Mouse (Mus musculus) natural killer cell, adult 2 months (primary cell): Measurements from ENCODE around the gene Rgs14.

Experiments
- DNase-seq, 2 experiments: peaks; one replicate each; pipeline ENCODE4 v3.0.0; 2022; ENCODE audit warnings: low spot score in 2 of 2

Rgs14 gene

DNA sequence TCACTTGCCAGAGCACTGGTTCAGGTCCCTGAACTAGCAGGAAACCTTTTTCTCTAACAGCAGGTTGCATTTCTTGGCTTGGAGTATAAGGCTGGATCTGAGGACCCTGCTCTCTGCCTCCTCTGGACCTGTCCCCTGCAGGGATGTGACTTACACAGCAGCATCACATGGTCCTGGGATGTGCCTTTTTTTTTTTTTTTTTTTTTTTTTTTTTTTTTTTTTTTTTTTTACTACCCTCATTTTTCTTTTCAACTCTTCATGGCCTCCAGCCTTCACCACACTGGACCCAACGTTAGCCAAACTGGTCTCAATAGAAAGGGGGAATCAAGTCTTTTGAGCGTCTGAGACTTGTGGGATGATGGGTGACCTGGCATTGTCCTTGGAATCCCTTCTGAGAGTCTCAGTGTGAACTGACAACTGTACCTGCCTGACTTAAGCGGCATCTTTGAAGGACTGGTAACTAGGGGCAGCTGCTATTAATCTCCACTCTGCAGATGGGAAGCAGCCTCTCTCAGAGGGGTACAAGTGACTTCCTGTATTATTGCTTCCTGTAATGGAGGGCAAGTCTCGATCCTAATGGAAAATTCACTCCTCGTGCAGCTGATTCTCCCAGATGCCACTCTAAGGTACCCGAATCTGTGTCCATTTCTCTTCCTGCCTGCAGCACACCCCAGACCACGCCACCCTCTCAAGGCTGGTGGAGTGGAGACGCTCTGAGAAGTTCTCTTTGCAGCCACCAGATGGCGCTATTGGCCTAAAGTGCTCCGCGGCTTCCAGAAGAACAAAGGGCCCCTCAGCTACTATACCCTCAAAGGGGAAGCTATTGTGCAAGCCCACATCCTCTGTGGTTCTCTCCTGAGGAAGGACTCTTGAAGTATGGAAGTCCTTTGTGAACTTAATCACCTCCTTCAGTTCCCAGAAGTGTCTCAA, 35.6 kb downstream of the Rgs14 start:
- peak; percentile 77 to 85 for DNase-seq

DNA sequence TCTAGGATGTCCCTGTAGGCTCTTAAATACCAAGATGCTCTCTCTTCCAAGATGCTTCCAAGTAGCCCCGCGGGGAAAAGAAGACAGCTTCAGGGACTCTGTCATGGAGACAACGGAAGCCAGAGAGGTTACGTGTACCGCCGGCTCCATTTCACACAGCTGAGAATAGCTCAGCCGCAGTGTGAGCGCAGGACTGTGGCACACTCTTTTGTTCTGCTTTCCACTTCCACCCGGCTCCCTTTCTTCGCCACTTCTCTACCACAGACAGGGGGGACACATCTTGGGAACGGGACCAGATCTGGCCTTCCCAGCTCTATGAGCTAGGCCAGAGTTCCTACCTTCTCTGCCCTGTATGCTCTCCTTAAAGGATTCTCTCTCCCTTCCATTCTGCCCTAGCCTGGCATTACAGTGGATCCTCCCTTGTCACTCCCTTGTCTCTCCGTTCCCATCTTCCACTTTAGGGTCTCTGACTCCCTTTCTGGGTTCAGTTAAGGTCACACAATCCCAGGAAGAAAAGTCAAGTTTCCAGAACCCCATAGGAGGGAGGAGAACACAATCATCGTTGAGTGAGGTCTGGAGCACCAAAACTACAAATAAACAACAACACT, 36.4 kb downstream of the Rgs14 start:
- DNase-seq, result no peak

DNA sequence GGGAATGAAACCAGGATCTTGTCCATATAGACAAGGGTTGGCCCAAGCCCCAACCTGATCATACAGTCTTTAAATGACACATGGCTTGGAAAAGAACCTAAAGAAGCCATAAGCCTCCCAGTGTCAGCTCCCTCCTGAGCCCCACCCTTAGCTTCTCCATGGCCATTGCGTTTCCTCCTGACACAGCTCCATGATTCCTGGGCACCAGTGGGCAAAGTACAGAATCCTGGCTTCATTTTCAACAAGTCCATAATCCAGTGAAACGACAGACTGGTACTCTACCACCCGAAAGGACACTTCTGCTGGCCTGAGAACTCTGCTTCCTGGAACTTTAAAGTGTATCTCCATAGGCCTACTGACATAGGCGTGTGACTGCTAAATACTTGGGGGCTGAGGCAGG, 37.8 kb downstream of the Rgs14 start:
- DNase-seq, result no peak

DNA sequence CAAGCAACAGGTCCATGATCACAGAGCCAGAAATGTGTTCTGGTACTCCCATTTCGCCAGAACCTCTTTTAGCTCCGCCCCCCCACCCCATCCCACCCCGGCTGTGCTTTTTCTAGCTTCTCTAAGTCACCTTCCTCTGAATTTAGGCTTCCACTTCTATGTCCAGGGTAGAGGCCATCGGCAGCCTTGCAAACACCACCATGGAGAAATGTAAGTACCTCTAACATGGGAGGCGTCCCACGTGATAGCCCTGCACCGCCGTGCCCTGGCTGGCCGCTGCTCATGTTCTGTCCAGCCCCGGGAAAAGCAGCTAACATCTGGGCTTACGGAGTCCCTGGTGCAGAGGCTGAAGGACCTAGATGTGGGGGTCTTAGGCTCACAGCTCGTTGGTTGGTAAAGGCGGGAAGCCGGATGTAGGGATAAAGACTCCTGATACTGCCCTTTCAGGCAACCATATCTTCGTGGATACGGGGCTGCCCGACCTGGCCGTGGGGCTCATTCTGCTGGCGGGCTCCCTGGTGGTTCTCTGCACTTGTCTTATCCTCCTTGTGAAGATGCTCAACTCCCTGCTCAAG, 39.1 kb downstream of the Rgs14 start:
- no peak for DNase-seq

DNA sequence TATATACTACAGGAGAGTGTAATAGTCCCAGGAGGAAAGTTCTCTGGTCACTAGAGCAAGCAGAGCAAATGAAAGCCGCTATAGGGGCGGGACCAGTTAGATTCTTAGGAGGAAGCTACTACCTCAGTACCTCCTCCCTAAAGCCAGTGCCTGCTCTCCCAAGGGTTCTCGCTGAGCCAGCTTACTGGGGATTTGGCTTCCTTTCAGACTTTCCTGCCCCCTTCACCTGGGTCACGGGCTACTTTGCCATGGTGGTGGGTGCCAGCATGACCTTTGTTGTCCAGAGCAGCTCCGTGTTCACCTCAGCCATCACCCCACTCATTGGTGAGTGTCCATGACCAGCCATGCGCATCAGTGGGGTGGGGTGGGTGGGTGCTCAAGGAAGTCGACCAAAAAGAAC, 42.3 kb downstream of the Rgs14 start:
- DNase-seq, result no peak

DNA sequence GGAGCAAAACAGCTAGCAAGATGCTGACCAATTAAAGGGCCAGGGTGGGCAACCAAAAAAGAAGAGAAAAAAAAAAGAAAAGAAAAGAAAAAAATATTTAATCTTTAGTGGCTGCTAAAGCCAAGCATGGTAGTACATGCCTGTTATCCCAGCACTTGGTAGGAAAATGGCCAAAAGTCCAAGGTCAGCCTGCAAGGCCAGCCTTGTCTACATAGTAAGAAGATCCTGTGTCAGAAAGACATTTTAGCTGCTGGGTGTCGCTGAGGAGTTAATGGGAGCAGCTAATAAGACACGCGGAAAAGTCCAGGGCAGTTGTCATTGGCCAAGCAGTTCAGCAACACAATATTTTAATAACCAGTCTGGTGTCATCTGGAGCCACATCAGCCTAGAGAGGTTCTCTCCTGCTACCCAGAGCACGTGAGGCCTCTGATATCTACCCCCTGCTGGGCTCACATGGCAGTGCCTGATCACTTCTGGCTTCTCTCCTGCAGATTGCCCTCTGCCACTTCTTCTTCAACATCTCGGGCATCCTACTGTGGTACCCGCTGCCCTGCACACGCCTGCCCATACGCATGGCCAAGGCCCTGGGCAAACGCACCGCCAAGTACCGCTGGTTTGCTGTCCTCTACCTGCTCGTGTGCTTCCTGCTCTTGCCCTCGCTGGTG, 43.2 kb downstream of the Rgs14 start:
- no peak for DNase-seq

DNA sequence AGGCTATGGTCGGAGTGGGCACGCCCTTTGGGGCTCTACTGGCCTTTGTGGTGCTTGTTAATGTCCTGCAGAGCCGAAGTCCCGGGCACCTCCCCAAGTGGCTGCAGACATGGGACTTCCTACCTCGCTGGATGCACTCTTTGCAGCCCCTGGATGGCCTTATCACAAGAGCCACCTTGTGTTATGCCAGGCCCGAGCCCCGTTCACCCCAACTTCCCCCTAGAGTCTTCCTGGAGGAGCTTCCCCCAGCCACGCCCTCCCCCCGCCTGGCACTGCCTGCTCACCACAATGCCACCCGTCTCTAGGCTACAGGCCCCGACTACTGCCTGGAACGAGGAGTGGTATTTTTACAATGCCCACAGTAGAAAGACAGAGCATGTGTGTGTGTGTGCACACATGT, 43.8 kb downstream of the Rgs14 start:
- no peak for DNase-seq

DNA sequence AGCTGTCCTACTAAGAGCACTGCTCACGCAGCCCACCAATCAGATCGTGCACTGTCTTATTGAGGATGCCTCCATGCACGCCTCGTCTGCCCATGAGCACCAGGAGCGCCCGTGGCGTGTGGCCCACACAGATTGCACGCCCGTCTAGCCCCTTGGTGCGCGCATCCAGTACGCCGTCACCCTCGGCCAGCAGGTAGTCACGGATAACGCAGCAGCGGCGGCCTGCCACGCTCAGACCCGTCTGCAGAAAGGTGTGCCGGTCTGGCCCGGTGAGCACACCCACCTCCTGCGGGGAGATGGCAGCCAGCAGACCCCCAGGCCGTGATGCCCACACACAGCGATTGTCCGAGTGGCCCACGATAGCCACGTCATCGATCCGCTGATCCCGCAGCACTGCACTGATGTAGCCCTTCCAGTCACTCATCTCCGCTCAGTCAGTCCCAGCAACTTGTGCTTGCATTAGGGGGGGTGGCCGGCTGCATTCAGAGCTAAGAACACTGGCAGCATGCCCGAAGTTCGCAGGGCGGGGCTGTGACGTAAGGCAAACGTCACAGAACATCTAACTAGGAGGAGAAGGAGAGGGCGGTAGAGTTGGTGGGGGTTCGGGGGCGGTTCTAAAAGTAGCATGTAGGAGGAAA, 45.3 kb downstream of the Rgs14 start, which contains the start of gene Pfn3:
Gene Pfn3, minus strand, starts transcription at position 490 of the 638 bp plus-strand sequence.
- no peak for DNase-seq

DNA sequence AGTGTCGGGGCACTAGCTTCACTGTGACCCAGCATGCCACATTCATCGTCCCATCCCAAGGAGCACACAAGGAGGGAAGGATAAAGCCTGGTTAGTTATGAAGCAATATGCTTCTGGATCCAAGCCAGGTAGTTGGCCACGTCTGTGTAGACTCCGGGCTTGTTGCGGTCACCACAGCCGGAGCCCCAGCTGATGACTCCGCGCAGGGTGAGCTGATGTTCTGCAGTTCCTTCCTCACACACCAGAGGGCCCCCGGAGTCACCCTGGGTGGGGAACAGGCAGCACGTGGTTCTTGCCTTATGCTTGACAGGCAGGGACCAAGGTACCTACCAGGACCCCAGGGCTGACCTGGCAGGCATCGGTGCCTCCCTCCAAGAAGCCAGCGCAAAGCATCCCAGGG, 48.5 kb downstream of the Rgs14 start:
- DNase-seq, result peak; percentile 94

DNA sequence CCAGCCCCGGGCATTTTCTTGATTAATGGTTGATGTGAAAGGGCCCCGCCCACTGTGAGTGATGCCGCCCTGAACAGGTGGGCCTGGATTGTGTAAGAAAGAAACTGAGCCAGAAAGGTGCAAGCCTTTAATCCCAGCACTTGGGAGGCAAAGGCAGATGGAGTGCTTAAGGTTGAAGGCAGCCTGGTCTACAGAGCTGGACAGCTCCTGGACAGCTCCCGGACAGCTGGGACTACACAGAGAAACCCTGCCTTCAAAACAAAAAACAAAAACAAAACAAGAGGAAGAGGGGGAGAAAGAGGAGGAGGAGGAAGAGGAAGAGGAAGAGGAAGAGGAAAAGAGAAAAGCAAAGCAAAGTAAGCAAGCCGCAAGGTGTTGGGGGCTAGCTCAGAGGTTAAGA, 49.6 kb downstream of the Rgs14 start:
- no peak for DNase-seq

DNA sequence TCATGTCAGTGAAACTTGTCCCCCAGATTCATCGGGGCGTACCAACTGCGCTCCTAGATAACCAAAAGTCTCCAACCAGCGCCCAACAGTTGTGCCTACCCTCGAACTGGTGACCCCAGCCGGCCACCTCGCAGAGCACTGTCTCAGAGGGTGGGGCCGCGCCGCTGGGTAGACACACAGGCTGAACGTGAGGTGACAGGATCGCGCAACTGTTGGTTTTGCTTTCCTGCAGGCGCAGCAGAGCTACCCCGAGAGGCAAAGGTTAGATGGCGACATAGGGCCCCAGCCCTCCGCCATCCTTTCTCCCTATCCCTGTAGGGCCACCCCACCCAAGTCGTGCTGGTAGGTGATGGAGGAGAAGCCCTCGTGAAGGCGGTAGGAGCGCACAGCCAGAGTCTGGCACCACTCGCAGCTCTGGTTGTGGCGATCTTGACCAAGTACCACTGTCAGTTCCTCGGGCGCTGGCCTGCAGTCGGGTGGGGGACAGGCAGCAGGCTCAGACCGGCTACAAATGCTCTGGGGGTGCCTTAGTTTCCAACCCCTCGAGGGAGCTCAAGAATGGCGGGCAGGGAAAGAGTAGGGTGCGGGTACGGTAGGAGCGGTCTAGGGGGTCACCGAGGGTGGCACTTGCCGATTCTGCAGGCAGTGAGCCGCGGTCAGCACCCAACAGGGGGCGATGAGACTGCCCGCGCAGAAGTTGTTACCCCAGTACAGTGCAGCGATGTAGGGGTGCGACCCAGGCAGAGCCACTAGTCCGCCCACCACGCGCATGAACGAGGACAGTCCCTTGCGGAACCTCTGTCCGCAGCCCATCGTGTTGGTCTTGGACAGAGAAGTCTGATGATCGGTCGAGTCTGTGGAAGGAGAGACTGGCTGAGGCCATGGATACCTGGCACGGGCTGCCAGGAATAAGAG, 50.7 kb downstream of the Rgs14 start:
- DNase-seq, result no peak

DNA sequence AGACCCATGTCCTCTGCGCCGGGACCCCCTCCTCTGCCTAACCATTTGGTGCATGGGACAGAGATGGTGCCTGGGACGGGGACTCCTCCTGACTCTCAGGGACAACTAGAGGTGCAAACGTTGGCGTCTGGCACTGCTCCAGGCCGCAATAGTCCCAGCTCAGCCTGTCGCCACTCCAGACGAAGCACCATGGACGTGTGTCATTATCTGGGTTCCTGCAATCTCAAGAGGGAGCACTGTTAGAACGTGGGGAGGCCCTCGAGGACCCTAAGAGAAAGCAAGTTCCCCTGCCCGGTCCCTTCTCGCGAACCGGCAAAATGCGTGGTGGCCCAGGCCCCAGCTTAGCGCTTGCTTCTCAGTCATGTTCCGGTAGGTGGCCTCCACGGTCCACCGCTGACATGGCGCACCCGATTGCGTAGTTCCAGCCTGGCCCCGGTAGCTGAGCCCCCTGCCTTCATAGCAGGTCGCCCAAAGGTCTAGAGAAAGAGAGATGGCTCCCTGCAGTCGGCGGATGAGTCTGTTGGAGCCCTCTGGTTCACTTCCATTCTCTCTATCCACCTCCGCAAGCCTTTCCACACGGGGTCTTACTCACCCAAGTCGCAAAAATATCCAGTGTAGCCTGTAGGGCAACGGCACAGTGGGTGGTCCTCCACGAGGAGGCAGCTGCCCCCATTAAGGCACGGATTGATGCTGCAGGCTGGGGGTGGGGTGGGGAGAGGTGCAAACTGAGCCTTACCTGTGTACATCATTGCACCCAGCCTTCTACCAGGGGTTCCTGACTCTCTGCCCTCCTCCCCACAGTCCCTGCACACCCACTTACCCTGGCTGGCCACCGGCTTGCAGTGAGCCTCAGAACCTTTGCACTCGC, 51.6 kb downstream of the Rgs14 start:
- DNase-seq, result peak; percentile 80 to 85

DNA sequence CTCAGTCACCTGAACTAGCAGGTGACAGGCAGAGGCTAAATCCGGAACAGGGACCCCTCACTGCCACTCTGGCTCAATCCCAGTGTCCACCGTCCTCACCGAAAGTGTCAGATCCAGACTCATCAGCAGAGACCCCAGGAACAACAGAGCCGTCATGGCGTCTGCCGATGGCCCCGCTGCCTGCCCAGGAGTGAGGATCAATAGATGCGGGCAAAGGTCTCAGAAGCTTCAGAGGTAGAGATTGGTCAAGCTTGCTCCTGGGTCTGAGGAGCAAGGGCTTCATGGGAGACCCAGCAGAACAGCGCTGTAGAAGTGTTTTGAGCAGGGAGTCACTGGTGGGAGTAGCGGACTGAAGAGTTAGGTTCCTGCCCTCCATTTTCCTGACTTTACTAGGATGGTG, 57.1 kb downstream of the Rgs14 start, which contains the start of gene F12:
Gene F12, minus strand, starts transcription at position 181 of the 400 bp plus-strand sequence.
- DNase-seq, result no peak

DNA sequence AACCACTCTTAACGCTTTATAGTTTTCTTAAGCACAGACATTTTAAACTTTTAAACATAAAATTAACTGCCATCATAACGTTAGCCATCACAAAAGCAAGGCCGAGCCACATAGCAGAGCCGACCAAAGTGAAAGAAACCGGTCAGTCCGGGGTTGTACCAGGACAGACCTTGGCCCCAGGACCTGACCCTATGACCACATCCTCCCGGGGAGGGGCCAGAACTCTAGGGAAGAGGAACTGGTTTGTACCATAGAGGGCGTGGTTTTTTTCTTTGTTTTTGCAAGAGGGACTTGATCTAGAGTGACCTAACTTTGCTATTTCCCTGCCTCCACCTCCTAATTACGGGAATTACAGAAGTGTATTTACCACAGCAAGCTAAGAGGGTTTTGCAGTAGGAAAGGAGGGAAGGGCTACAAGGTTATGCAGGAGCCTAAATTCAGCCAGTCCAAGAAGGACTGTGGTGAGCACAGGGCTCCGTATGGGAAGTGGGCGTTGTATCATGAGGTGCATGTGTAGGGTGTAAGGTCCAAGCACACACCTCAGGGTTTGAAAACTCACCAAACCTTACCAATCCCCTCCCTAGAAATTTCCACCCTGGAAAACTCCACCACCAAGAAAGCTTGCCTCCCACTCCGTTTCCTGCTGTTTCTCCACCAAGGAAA, 59.8 kb downstream of the Rgs14 start:
- DNase-seq, result peak; percentile 78 to 86

DNA sequence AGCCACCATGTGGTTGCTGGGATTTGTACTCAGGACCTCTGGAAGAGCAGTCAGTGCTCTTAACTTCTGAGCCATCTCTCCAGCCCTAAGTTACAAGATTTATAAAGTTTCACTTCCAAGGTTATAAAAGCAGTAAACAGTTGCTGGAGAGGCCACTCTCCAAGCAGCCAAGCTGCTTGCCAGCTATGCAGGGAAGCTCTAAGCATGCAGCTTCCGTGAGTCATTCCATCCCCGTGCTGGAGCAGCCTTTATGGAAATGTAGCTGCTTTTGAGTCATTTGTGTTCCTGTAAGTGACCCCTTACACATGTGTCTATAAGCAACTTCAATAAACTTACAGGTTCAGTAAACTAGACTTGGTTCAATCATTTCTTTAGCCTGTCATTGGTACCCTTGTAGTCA, 61.0 kb downstream of the Rgs14 start:
- DNase-seq, result no peak

DNA sequence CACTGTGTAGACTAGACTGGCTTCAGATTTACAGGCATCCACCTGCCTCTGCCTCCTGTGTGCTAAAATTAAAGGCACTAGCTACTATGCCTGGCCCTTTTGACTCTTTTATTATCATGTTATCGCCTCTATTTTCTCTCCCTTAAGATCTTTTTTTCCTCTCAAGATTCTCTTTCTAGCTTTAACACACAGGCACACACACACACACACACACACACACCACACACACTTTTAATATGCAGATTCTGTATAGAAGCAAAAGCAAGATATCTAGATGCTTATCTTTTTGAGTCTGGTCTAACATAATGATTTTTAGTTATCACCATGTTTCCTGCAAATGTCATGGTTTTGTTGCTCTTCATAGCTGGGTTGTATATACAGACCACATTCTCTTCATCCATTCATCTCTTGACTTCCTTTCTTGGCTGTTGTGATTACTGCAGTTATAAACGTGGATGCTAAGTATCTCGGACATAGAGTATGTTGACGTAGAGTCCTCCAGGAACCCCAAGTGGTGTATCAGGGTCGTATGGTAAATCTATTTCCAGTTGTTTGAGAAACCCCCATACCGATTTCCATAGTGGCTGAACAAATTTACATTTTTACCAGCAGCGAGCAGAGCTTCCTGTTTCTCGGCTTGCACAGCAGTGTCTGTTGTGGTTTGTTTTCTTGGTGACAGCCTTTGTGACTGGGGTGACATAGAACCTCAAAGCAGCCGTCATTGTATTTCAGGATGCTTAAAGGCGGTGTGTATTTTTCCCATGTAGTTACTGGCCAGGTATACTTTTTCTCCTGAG, 62.6 kb downstream of the Rgs14 start:
- peak; percentile 74 to 78 for DNase-seq
